Mouse (Mus musculus): ENCODE results near the gene Aprt.

DNA sequence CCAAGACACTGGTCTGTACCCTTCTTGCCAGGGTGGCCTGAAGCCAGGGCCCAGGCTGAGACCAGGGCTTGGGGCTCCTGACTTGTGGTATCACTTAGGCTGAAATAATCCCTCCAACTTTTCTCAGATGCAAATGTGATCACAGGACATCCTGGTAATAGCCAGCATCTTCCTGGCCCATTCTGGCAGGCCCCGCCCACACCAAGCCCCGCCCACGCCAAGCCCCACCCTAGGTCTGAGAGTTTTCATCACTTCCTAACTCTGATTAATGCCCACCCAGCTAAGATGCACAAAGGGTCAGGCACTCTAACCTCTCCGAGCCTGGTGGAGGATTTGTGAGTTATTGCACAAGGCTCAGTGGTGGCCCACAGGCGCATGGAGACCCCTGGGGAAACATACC is 43.7 kb upstream of the Aprt start:
- no peak for TF ChIP-seq CHD2 (IDR thresholded peaks at IDR 0.05; ENCODE audit: low read depth, low read length)
- no peak for TF ChIP-seq HCFC1 (IDR thresholded peaks at IDR 0.05; ENCODE audit: borderline replicate concordance, insufficient read depth, low read length)

All from ES-E14 (cell line).